Mouse (Mus musculus): Measurements from ENCODE around the gene Nsf. TPM values are rescaled to one million over a fixed set of nuclear protein-coding genes. Genes with fewer than 3 reads are reported as not detected.

Nsf gene
- polyA plus RNA-seq, 1 experiment from 2014 or later, result 47.5 TPM

GRCm38 (mm10) chr11:103808771-103809610 is 144.9 kb downstream of the Nsf start:
- H3K9me3 ChIP-seq (ENCODE audit: low read length), result peaks cover 10% of the 10 kb centered on the region
- no peaks in the 10 kb centered on the region for H3K36me3 ChIP-seq (ENCODE audit: insufficient read depth, low read length)
- H3K4me3 ChIP-seq (ENCODE audit: low read length), result peak overlapping the region; percentile 59
- H3K9ac ChIP-seq (replicated peaks; ENCODE audit: low read length), result no peak overlapping the region; the same call in 1 of the 2 replicates
- H3K27ac ChIP-seq (ENCODE audit: low read length), result no peak overlapping the region
- peak overlapping the region; percentile 100 for H3K4me2 ChIP-seq (replicated peaks; ENCODE audit: low read depth, low read length)
- H3K4me1 ChIP-seq (ENCODE audit: insufficient read depth, low read length), result peaks cover 17% of the 10 kb centered on the region
- H3K27me3 ChIP-seq (ENCODE audit: insufficient read depth, low read length), result peaks cover 67% of the 10 kb centered on the region
- 5% methylated on average over 29 of the region's 29 CpGs for WGBS
- ATAC-seq (ENCODE audit: low FRiP score, low TSS enrichment), result no peak

DNA sequence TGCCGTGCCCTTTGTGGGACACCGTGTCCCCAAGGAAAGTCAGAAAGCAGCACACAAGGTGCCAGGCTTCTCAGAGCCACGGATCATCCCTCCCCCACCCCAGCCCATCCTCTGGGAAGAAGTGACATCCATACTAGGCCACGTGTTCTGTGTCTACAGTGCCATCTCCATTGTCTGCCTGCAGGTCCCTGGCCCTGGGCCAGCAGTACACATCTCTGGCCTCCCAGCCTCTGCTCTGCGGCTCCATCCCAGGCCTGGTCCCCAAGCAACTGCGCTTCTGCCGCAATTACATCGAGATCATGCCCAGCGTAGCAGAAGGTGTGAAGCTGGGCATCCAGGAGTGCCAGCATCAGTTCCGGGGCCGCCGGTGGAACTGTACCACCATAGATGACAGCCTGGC is 145.9 kb downstream of the Nsf start:
- Histone ChIP-seq H3K4me3 (ENCODE audit: low read length) (no peak overlapping the region), H3K36me3 (ENCODE audit: insufficient read depth, low read length) (no peaks in the 10 kb centered on the region), H3K4me1 (ENCODE audit: insufficient read depth, low read length) (peaks cover 17% of the 10 kb centered on the region), H3K4me2 (replicated peaks; ENCODE audit: low read depth, low read length) (no peak overlapping the region), H3K9ac (replicated peaks; ENCODE audit: low read length) (no peak overlapping the region), H3K27ac (ENCODE audit: low read length) (no peak overlapping the region), H3K27me3 (ENCODE audit: insufficient read depth, low read length) (peaks cover 60% of the 10 kb centered on the region), H3K9me3 (ENCODE audit: low read length) (peaks cover 10% of the 10 kb centered on the region)
- no peak for ATAC-seq (ENCODE audit: low FRiP score, low TSS enrichment)
- 49% methylated on average over 12 of the region's 12 CpGs for WGBS

- WGBS, result 77% methylated on average over 4 of the region's 4 CpGs
- Histone ChIP-seq H3K27ac (ENCODE audit: low read length) (no peak overlapping the region), H3K27me3 (ENCODE audit: insufficient read depth, low read length) (peaks cover 28% of the 10 kb centered on the region), H3K4me3 (ENCODE audit: low read length) (no peak overlapping the region), H3K36me3 (ENCODE audit: insufficient read depth, low read length) (no peaks in the 10 kb centered on the region), H3K4me1 (ENCODE audit: insufficient read depth, low read length) (peaks cover 9% of the 10 kb centered on the region), H3K9me3 (ENCODE audit: low read length) (peaks cover 10% of the 10 kb centered on the region), H3K9ac (replicated peaks; ENCODE audit: low read length) (no peak overlapping the region), H3K4me2 (replicated peaks; ENCODE audit: low read depth, low read length) (no peak overlapping the region)
- ATAC-seq (ENCODE audit: low FRiP score, low TSS enrichment), result no peak
Observed at GRCm38 (mm10) chr11:103804804-103805203, 149.1 kb downstream of the Nsf start.

DNA sequence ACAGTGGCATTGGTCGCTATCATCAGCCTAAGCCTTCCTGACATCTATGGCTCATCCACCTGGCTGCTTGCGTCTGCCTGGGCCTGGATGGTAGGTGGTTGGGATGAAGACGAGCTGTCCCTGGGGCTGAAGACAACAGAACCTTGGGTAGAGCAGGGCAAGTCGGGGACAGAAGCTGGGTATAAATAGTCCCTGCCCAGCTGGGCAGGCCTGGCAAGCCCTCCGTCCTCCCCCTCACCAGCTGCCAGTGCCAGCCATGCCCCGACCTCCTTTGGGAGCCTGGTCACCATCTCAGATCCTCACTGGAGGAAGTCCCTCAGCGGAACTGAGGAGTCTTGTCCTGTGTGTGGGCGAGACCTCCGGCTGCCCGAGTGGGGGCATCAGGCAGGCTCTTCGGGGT is 149.7 kb downstream of the Nsf start:
- H3K4me3 ChIP-seq (ENCODE audit: low read length), result no peak overlapping the region
- peaks cover 21% of the 10 kb centered on the region for H3K27me3 ChIP-seq (ENCODE audit: insufficient read depth, low read length)
- no peak overlapping the region for H3K27ac ChIP-seq (ENCODE audit: low read length)
- ATAC-seq (ENCODE audit: low FRiP score, low TSS enrichment), result no peak
- H3K9me3 ChIP-seq (ENCODE audit: low read length), result peaks cover 10% of the 10 kb centered on the region
- H3K9ac ChIP-seq (replicated peaks; ENCODE audit: low read length), result no peak overlapping the region
- 81% methylated on average over 11 of the region's 11 CpGs for WGBS
- peaks cover 2% of the 10 kb centered on the region; the same call in 1 of the 2 replicates for H3K4me1 ChIP-seq (ENCODE audit: insufficient read depth, low read length)
- H3K36me3 ChIP-seq (ENCODE audit: insufficient read depth, low read length), result no peaks in the 10 kb centered on the region
- no peak overlapping the region for H3K4me2 ChIP-seq (replicated peaks; ENCODE audit: low read depth, low read length)

- H3K27me3 ChIP-seq (ENCODE audit: insufficient read depth, low read length), result peaks cover 13% of the 10 kb centered on the region
- H3K4me1 ChIP-seq (ENCODE audit: insufficient read depth, low read length), result no peaks in the 10 kb centered on the region
- no peak for ATAC-seq (ENCODE audit: low FRiP score, low TSS enrichment)
- no peak overlapping the region for H3K9ac ChIP-seq (replicated peaks; ENCODE audit: low read length)
- H3K36me3 ChIP-seq (ENCODE audit: insufficient read depth, low read length), result no peaks in the 10 kb centered on the region
- H3K9me3 ChIP-seq (ENCODE audit: low read length), result peaks cover 10% of the 10 kb centered on the region
- H3K4me2 ChIP-seq (replicated peaks; ENCODE audit: low read depth, low read length), result no peak overlapping the region
- H3K27ac ChIP-seq (ENCODE audit: low read length), result no peak overlapping the region
- H3K4me3 ChIP-seq (ENCODE audit: low read length), result no peak overlapping the region
- WGBS, result 72% methylated on average over 9 of the region's 9 CpGs
Observed at GRCm38 (mm10) chr11:103801128-103801527, 152.7 kb downstream of the Nsf start.

DNA sequence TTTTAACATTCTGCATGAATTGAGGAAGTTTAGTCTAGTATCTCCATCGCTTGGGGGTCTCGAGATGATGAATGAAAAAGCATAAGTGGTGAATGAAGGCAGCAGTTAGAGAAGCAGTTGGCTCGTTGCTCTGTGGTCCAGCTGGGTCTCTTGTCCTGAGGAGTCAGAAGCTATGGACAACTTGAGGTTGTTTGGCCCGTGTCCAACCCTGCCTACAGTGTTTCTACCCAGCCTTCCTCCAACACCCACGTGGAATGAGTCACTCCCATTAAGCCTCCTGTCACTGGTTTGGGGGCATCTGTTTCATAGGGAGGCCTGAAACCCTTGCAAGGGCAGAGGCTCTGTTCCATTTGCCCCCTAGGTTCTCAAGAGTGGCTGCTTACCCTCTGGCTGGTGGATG is 163.9 kb downstream of the Nsf start:
- Histone ChIP-seq H3K4me3 (ENCODE audit: low read length) (no peak overlapping the region), H3K27me3 (ENCODE audit: insufficient read depth, low read length) (peaks cover 23% of the 10 kb centered on the region), H3K36me3 (ENCODE audit: insufficient read depth, low read length) (no peaks in the 10 kb centered on the region), H3K4me2 (replicated peaks; ENCODE audit: low read depth, low read length) (no peak overlapping the region), H3K9ac (replicated peaks; ENCODE audit: low read length) (no peak overlapping the region), H3K9me3 (ENCODE audit: low read length) (no peaks in the 10 kb centered on the region), H3K27ac (ENCODE audit: low read length) (no peak overlapping the region), H3K4me1 (ENCODE audit: insufficient read depth, low read length) (no peaks in the 10 kb centered on the region)
- WGBS, result 68% methylated on average over 5 of the region's 5 CpGs
- ATAC-seq (ENCODE audit: low FRiP score, low TSS enrichment), result no peak

DNA sequence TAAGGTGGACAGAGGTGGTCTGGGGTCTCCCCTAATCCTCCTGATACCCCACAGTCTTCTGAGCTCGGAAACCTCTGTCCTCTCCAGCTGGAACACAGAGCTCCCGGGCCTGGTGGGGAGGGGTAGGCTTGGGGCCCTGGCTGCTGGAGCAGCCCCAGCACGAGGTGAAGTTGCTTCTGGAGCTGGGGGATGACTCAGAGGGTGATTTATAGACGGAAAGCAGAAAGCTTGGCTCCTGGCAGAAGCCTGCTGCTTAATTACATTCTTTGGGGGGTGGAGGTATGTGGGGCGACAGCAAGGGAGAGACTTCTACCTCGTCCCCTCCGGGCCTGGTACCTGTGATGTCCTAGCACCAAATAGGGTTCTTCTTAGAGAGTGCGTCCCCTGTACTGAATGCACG is 173.7 kb downstream of the Nsf start:
- H3K9me3 ChIP-seq (ENCODE audit: low read length), result no peaks in the 10 kb centered on the region
- H3K4me3 ChIP-seq (ENCODE audit: low read length), result no peak overlapping the region
- H3K4me2 ChIP-seq (replicated peaks; ENCODE audit: low read depth, low read length), result no peak overlapping the region
- no peak overlapping the region for H3K9ac ChIP-seq (replicated peaks; ENCODE audit: low read length)
- H3K27ac ChIP-seq (ENCODE audit: low read length), result no peak overlapping the region
- ATAC-seq (ENCODE audit: low FRiP score, low TSS enrichment), result no peak
- peaks cover 21% of the 10 kb centered on the region for H3K27me3 ChIP-seq (ENCODE audit: insufficient read depth, low read length)
- 29% methylated on average over 9 of the region's 9 CpGs for WGBS
- H3K4me1 ChIP-seq (ENCODE audit: insufficient read depth, low read length), result 0 out of 2 replicates have a peak, but pooled peaks cover 3% of the 10 kb centered on the region
- H3K36me3 ChIP-seq (ENCODE audit: insufficient read depth, low read length), result no peaks in the 10 kb centered on the region

- peak overlapping the region; percentile 55 for H3K4me2 ChIP-seq (replicated peaks; ENCODE audit: low read depth, low read length)
- under 1% methylated on average over 19 of the region's 19 CpGs for WGBS
- H3K4me3 ChIP-seq (ENCODE audit: low read length), result peak overlapping the region; percentile 40
- H3K27ac ChIP-seq (ENCODE audit: low read length), result no peak overlapping the region
- no peak for ATAC-seq (ENCODE audit: low FRiP score, low TSS enrichment)
- no peaks in the 10 kb centered on the region for H3K9me3 ChIP-seq (ENCODE audit: low read length)
- no peak overlapping the region for H3K9ac ChIP-seq (replicated peaks; ENCODE audit: low read length)
- no peaks in the 10 kb centered on the region for H3K36me3 ChIP-seq (ENCODE audit: insufficient read depth, low read length)
- H3K27me3 ChIP-seq (ENCODE audit: insufficient read depth, low read length), result peaks cover 81% of the 10 kb centered on the region
- H3K4me1 ChIP-seq (ENCODE audit: insufficient read depth, low read length), result peaks cover 12% of the 10 kb centered on the region
Observed at GRCm38 (mm10) chr11:103774228-103774530, 179.7 kb downstream of the Nsf start.

DNA sequence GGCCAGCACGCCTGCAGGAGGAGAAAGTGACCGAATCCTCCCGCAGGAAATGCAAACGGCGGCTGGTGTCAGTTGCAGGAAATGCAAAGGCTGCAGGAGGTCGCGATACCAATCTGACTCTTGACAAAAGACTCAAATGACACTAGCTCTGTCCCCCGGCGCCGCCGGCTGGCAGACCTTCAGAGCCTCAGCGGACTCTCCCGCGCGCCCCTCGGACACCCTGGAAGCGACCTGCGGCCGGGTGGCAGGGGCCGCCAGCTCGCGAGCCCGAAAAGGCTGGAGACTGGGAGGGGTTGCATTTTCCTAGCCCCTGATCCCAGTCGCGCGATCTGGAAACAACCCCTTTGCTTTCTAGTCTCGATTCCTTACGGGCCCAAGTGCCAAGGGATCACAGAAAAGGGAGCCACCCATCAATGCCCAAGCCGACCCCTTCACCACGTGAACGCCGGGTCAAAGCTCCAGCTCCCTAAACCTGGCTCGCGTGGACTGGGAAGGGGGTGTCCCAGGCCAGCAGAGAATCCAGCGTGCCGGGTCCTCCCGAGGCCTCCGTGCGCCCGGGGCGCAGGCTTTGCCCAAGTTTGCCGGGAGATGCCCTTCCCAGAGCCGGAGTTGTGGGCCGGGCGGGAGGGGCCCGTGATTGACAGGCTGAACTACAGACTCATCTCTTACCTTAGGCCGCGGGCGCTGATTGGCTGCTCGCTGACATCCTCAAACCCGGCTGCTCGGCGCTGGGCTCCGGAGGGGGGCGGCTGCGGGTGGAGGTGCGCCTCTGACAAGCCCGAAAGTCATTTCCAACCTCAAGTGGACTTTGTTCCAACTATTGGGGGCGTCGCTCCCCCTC is 180.2 kb downstream of the Nsf start, which contains the start of gene Wnt3:
Wnt3 (plus strand) TSS at position 764 of the 841 bp plus-strand sequence.
- peaks cover 86% of the 10 kb centered on the region for H3K27me3 ChIP-seq (ENCODE audit: insufficient read depth, low read length)
- 0 out of 2 replicates have a peak, but pooled peaks have one; percentile 42 for ATAC-seq (ENCODE audit: low FRiP score, low TSS enrichment)
- no peak within 1 kb of the TSS for H3K9ac ChIP-seq (replicated peaks; ENCODE audit: low read length)
- H3K4me3 ChIP-seq (ENCODE audit: low read length), result peak within 1 kb of the TSS; percentile 40
- H3K27ac ChIP-seq (ENCODE audit: low read length), result no peak within 1 kb of the TSS
- under 1% methylated on average over 59 of the region's 60 CpGs for WGBS
- H3K9me3 ChIP-seq (ENCODE audit: low read length), result no peaks in the 10 kb centered on the region
- peaks cover 12% of the 10 kb centered on the region for H3K4me1 ChIP-seq (ENCODE audit: insufficient read depth, low read length)
- no peaks in the 10 kb centered on the region for H3K36me3 ChIP-seq (ENCODE audit: insufficient read depth, low read length)
- H3K4me2 ChIP-seq (replicated peaks; ENCODE audit: low read depth, low read length), result peak within 1 kb of the TSS; percentile 55
